Mouse (Mus musculus): Measurements from ENCODE around the gene Fam13a. TPM values are rescaled to one million over a fixed set of nuclear protein-coding genes. Genes with fewer than 3 reads are reported as not detected.

Fam13a gene
- polyA plus RNA-seq, 1 experiment from 2014 or later = 1.5 TPM

- Histone ChIP-seq H3K27ac (ENCODE audit: low read depth, low read length) (no peak overlapping the region), H3K4me2 (no peak overlapping the region), H3K4me3 (ENCODE audit: low read depth, low read length) (no peak overlapping the region), H3K4me1 (replicated peaks; ENCODE audit: control insufficient read depth, insufficient read depth, low read length) (no peaks in the 10 kb centered on the region), H3K36me3 (ENCODE audit: control insufficient read depth, insufficient read depth, low read length) (no peaks in the 10 kb centered on the region), H3K27me3 (replicated peaks; ENCODE audit: control insufficient read depth, insufficient read depth, low read length) (no peaks in the 10 kb centered on the region), H3K9me3 (ENCODE audit: control insufficient read depth, low read length) (no peaks in the 10 kb centered on the region), H3K9ac (ENCODE audit: low read depth, low read length) (no peak overlapping the region)
- ATAC-seq (replicated peaks; ENCODE audit: low FRiP score) (no peak), DNase-seq (ENCODE audit: low spot score) (no peak)
- whole genome bisulfite sequencing = 79% methylated on average over 4 of the region's 4 CpGs
Observed at GRCm38 (mm10) chr6:58934144-58934543, 90.2 kb downstream of the Fam13a start.

- H3K36me3 ChIP-seq (ENCODE audit: control insufficient read depth, insufficient read depth, low read length) = no peaks in the 10 kb centered on the region
- H3K27ac ChIP-seq (ENCODE audit: low read depth, low read length) = no peak overlapping the region
- no peak for ATAC-seq (replicated peaks; ENCODE audit: low FRiP score)
- H3K9ac ChIP-seq (ENCODE audit: low read depth, low read length) = no peak overlapping the region
- WGBS = 59% methylated on average over 6 of the region's 6 CpGs
- no peak overlapping the region for H3K4me3 ChIP-seq (ENCODE audit: low read depth, low read length)
- H3K27me3 ChIP-seq (replicated peaks; ENCODE audit: control insufficient read depth, insufficient read depth, low read length) = no peaks in the 10 kb centered on the region
- DNase-seq (ENCODE audit: low spot score) = no peak
- H3K4me2 ChIP-seq = no peak overlapping the region
- H3K4me1 ChIP-seq (replicated peaks; ENCODE audit: control insufficient read depth, insufficient read depth, low read length) = no peaks in the 10 kb centered on the region
- H3K9me3 ChIP-seq (ENCODE audit: control insufficient read depth, low read length) = no peaks in the 10 kb centered on the region
Observed at GRCm38 (mm10) chr6:58933189-58933913, 91.0 kb downstream of the Fam13a start.

GRCm38 (mm10) chr6:58932515-58933188, 91.7 kb downstream of the Fam13a start:
- no peaks in the 10 kb centered on the region for H3K9me3 ChIP-seq (ENCODE audit: control insufficient read depth, low read length)
- 85% methylated on average over 12 of the region's 12 CpGs for WGBS
- no peaks in the 10 kb centered on the region for H3K36me3 ChIP-seq (ENCODE audit: control insufficient read depth, insufficient read depth, low read length)
- no peak for DNase-seq (ENCODE audit: low spot score)
- H3K4me2 ChIP-seq = no peak overlapping the region
- H3K4me1 ChIP-seq (replicated peaks; ENCODE audit: control insufficient read depth, insufficient read depth, low read length) = no peaks in the 10 kb centered on the region
- H3K27me3 ChIP-seq (replicated peaks; ENCODE audit: control insufficient read depth, insufficient read depth, low read length) = no peaks in the 10 kb centered on the region
- ATAC-seq (replicated peaks; ENCODE audit: low FRiP score) = no peak
- no peak overlapping the region for H3K27ac ChIP-seq (ENCODE audit: low read depth, low read length)
- H3K9ac ChIP-seq (ENCODE audit: low read depth, low read length) = no peak overlapping the region
- H3K4me3 ChIP-seq (ENCODE audit: low read depth, low read length) = no peak overlapping the region

GRCm38 (mm10) chr6:58931149-58931548, 93.2 kb downstream of the Fam13a start:
- Histone ChIP-seq H3K4me1 (replicated peaks; ENCODE audit: control insufficient read depth, insufficient read depth, low read length) (no peaks in the 10 kb centered on the region), H3K36me3 (ENCODE audit: control insufficient read depth, insufficient read depth, low read length) (no peaks in the 10 kb centered on the region), H3K9ac (ENCODE audit: low read depth, low read length) (no peak overlapping the region), H3K9me3 (ENCODE audit: control insufficient read depth, low read length) (no peaks in the 10 kb centered on the region), H3K27me3 (replicated peaks; ENCODE audit: control insufficient read depth, insufficient read depth, low read length) (no peaks in the 10 kb centered on the region), H3K27ac (ENCODE audit: low read depth, low read length) (no peak overlapping the region), H3K4me3 (ENCODE audit: low read depth, low read length) (no peak overlapping the region), H3K4me2 (no peak overlapping the region)
- no peak for DNase-seq (ENCODE audit: low spot score)
- WGBS = 74% methylated on average over 4 of the region's 4 CpGs
- no peak for ATAC-seq (replicated peaks; ENCODE audit: low FRiP score)

GRCm38 (mm10) chr6:58929911-58930431, 94.4 kb downstream of the Fam13a start:
- 82% methylated on average over 9 of the region's 9 CpGs for WGBS
- H3K9ac ChIP-seq (ENCODE audit: low read depth, low read length) = no peak overlapping the region

GRCm38 (mm10) chr6:58927881-58928280, 96.5 kb downstream of the Fam13a start:
- Histone ChIP-seq H3K9ac (ENCODE audit: low read depth, low read length) (no peak overlapping the region), H3K36me3 (ENCODE audit: control insufficient read depth, insufficient read depth, low read length) (no peaks in the 10 kb centered on the region), H3K9me3 (ENCODE audit: control insufficient read depth, low read length) (no peaks in the 10 kb centered on the region), H3K27me3 (replicated peaks; ENCODE audit: control insufficient read depth, insufficient read depth, low read length) (no peaks in the 10 kb centered on the region), H3K4me1 (replicated peaks; ENCODE audit: control insufficient read depth, insufficient read depth, low read length) (no peaks in the 10 kb centered on the region), H3K4me3 (ENCODE audit: low read depth, low read length) (no peak overlapping the region), H3K4me2 (no peak overlapping the region), H3K27ac (ENCODE audit: low read depth, low read length) (no peak overlapping the region)
- ATAC-seq (replicated peaks; ENCODE audit: low FRiP score) (no peak), DNase-seq (ENCODE audit: low spot score) (no peak)
- 73% methylated on average over 2 of the region's 2 CpGs for WGBS

More at GRCm38 (mm10) chr6:58929911-58930431, 94.4 kb downstream of the Fam13a start:
- no peaks in the 10 kb centered on the region for H3K4me1 ChIP-seq (replicated peaks; ENCODE audit: control insufficient read depth, insufficient read depth, low read length)
- no peaks in the 10 kb centered on the region for H3K36me3 ChIP-seq (ENCODE audit: control insufficient read depth, insufficient read depth, low read length)
- no peak overlapping the region for H3K4me3 ChIP-seq (ENCODE audit: low read depth, low read length)
- no peak overlapping the region for H3K27ac ChIP-seq (ENCODE audit: low read depth, low read length)
- H3K4me2 ChIP-seq = no peak overlapping the region
- DNase-seq (ENCODE audit: low spot score) (no peak), ATAC-seq (replicated peaks; ENCODE audit: low FRiP score) (no peak)
- no peaks in the 10 kb centered on the region for H3K27me3 ChIP-seq (replicated peaks; ENCODE audit: control insufficient read depth, insufficient read depth, low read length)
- H3K9me3 ChIP-seq (ENCODE audit: control insufficient read depth, low read length) = no peaks in the 10 kb centered on the region

GRCm38 (mm10) chr6:58922511-58922910, 101.8 kb downstream of the Fam13a start:
- no peaks in the 10 kb centered on the region for H3K9me3 ChIP-seq (ENCODE audit: control insufficient read depth, low read length)
- DNase-seq (ENCODE audit: low spot score) (no peak), ATAC-seq (replicated peaks; ENCODE audit: low FRiP score) (no peak)
- H3K4me2 ChIP-seq = no peak overlapping the region
- H3K27ac ChIP-seq (ENCODE audit: low read depth, low read length) = no peak overlapping the region
- no peaks in the 10 kb centered on the region for H3K36me3 ChIP-seq (ENCODE audit: control insufficient read depth, insufficient read depth, low read length)
- H3K9ac ChIP-seq (ENCODE audit: low read depth, low read length) = no peak overlapping the region
- WGBS = 77% methylated on average over 5 of the region's 5 CpGs
- H3K4me3 ChIP-seq (ENCODE audit: low read depth, low read length) = no peak overlapping the region
- no peaks in the 10 kb centered on the region for H3K27me3 ChIP-seq (replicated peaks; ENCODE audit: control insufficient read depth, insufficient read depth, low read length)
- no peaks in the 10 kb centered on the region for H3K4me1 ChIP-seq (replicated peaks; ENCODE audit: control insufficient read depth, insufficient read depth, low read length)

GRCm38 (mm10) chr6:58921623-58922022, 102.7 kb downstream of the Fam13a start:
- no peak for ATAC-seq (replicated peaks; ENCODE audit: low FRiP score)
- 50% methylated on average over 3 of the region's 3 CpGs for WGBS
- H3K36me3 ChIP-seq (ENCODE audit: control insufficient read depth, insufficient read depth, low read length) = no peaks in the 10 kb centered on the region

GRCm38 (mm10) chr6:58920735-58921134, 103.6 kb downstream of the Fam13a start:
- Histone ChIP-seq H3K4me2 (no peak overlapping the region), H3K27me3 (replicated peaks; ENCODE audit: control insufficient read depth, insufficient read depth, low read length) (no peaks in the 10 kb centered on the region), H3K4me3 (ENCODE audit: low read depth, low read length) (no peak overlapping the region), H3K4me1 (replicated peaks; ENCODE audit: control insufficient read depth, insufficient read depth, low read length) (no peaks in the 10 kb centered on the region), H3K27ac (ENCODE audit: low read depth, low read length) (no peak overlapping the region), H3K36me3 (ENCODE audit: control insufficient read depth, insufficient read depth, low read length) (no peaks in the 10 kb centered on the region), H3K9ac (ENCODE audit: low read depth, low read length) (no peak overlapping the region), H3K9me3 (ENCODE audit: control insufficient read depth, low read length) (no peaks in the 10 kb centered on the region)
- no peak for ATAC-seq (replicated peaks; ENCODE audit: low FRiP score)
- DNase-seq (ENCODE audit: low spot score) = no peak
- 79% methylated on average over 6 of the region's 6 CpGs for WGBS

More at GRCm38 (mm10) chr6:58921623-58922022, 102.7 kb downstream of the Fam13a start:
- Histone ChIP-seq H3K4me3 (ENCODE audit: low read depth, low read length) (no peak overlapping the region), H3K27me3 (replicated peaks; ENCODE audit: control insufficient read depth, insufficient read depth, low read length) (no peaks in the 10 kb centered on the region), H3K9me3 (ENCODE audit: control insufficient read depth, low read length) (no peaks in the 10 kb centered on the region), H3K27ac (ENCODE audit: low read depth, low read length) (no peak overlapping the region), H3K9ac (ENCODE audit: low read depth, low read length) (no peak overlapping the region), H3K4me1 (replicated peaks; ENCODE audit: control insufficient read depth, insufficient read depth, low read length) (no peaks in the 10 kb centered on the region), H3K4me2 (no peak overlapping the region)
- DNase-seq (ENCODE audit: low spot score) = no peak

All from liver, embryonic 11.5 days (tissue).